Mouse (Mus musculus): Measurements from ENCODE around the gene Tspan4. TPM values are rescaled to one million over a fixed set of nuclear protein-coding genes. Genes with fewer than 3 reads are reported as not detected.

The Tspan4 gene
- polyA plus RNA-seq, 1 experiment from 2014 or later, result 47.7 TPM

DNA sequence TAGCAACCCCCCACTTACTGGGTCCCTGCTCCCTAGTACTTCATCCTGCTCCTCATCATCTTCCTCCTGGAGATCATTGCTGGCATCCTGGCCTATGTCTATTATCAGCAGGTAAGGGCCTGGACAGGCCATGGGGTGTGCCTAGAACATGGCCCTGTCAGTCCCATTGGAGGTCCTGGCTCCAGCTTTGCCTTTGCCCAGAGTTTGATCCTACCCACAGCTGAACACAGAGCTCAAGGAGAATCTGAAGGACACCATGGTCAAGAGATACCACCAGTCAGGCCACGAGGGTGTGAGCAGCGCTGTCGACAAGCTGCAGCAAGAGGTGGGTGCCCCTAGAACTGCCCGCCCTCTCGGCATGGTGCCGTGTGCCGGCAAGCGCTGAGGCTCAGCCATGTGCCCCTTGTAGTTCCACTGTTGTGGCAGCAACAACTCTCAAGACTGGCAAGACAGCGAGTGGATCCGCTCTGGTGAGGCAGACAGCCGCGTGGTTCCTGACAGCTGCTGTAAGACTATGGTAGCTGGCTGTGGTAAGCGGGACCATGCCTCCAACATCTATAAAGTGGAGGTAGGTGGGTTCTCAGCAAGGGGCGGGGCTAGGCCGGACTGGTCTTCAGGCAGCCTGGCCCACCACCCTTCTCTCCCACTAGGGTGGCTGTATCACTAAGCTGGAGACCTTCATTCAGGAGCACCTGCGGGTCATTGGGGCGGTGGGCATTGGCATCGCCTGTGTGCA is 5.0 kb upstream of the Tspan4 start:
- ATAC-seq (ENCODE audit: insufficient read depth), result no peak
- Histone ChIP-seq H3K9ac (no peak overlapping the region), H3K9me3 (replicated peaks) (no peaks in the 10 kb centered on the region), H3K4me3 (replicated peaks) (no peak overlapping the region), H3K27ac (replicated peaks) (peak overlapping the region; percentile 81; the same call in 1 of the 2 replicates), H3K27me3 (peaks cover 20% of the 10 kb centered on the region), H3K36me3 (replicated peaks) (peaks cover 41% of the 10 kb centered on the region), H3K4me2 (no peak overlapping the region), H3K4me1 (replicated peaks) (peaks cover 75% of the 10 kb centered on the region)
- 84% methylated on average over 18 of the region's 18 CpGs for WGBS (ENCODE audit: insufficient replicate concordance)

GRCm38 (mm10) chr7:141470637-141470944 is 4.4 kb upstream of the Tspan4 start:
- H3K4me3 ChIP-seq (replicated peaks), result no peak overlapping the region
- WGBS (ENCODE audit: insufficient replicate concordance), result 82% methylated on average over 10 of the region's 10 CpGs
- H3K9me3 ChIP-seq (replicated peaks), result no peaks in the 10 kb centered on the region
- peaks cover 73% of the 10 kb centered on the region for H3K4me1 ChIP-seq (replicated peaks)
- peaks cover 15% of the 10 kb centered on the region for H3K27me3 ChIP-seq
- no peak overlapping the region for H3K27ac ChIP-seq (replicated peaks)
- ATAC-seq (ENCODE audit: insufficient read depth), result no peak
- no peak overlapping the region for H3K4me2 ChIP-seq
- no peak overlapping the region for H3K9ac ChIP-seq
- H3K36me3 ChIP-seq (replicated peaks), result peaks cover 41% of the 10 kb centered on the region

DNA sequence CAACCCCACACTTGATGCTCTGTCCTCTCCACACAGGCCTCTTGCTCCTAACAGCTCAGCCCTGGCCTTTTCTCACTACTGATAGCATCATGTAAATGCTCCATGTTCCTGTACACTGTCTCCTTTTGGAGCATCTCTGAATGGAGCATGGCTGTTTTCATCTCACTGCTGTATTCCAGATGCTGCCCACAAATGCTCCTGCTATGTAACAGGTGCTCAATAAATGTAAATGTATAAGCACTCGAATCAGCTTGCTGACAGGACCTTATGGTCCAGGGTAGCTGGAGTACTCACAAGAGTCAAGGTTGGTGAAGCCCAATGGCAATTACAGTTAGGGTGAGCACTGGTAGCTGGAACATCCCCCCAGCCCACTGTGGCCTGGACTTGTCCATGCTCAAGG is 3.8 kb upstream of the Tspan4 start:
- ATAC-seq (ENCODE audit: insufficient read depth), result no peak
- Histone ChIP-seq H3K36me3 (replicated peaks) (peaks cover 41% of the 10 kb centered on the region), H3K4me2 (no peak overlapping the region), H3K4me1 (replicated peaks) (peaks cover 74% of the 10 kb centered on the region), H3K27me3 (peaks cover 8% of the 10 kb centered on the region), H3K9me3 (replicated peaks) (no peaks in the 10 kb centered on the region), H3K4me3 (replicated peaks) (no peak overlapping the region), H3K9ac (no peak overlapping the region), H3K27ac (replicated peaks) (no peak overlapping the region)
- WGBS (ENCODE audit: insufficient replicate concordance), result 76% methylated on average over 1 of the region's 1 CpGs

DNA sequence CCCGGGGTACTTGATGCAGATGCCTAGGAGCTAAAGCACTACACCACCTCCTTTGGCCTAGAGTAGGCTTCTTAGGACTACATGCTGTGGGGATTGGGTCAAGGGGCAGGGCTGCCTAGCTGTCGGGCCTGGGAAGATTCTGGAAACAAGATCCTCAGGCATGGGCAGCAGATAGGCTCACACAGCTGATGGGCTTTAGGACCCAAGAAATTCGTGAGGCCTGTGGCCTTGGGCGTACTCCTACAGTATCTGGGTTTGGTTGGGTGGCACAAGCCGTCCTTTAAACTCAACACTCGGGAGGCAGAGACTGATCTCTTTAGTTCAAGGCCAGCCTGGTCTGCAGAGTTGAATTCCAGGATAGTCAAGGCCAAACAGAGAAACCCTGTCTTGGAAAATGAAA is 2.8 kb upstream of the Tspan4 start:
- no peaks in the 10 kb centered on the region for H3K27me3 ChIP-seq
- ATAC-seq (ENCODE audit: insufficient read depth), result no peak
- H3K4me1 ChIP-seq (replicated peaks), result peaks cover 75% of the 10 kb centered on the region
- no peak overlapping the region for H3K4me2 ChIP-seq
- H3K36me3 ChIP-seq (replicated peaks), result peaks cover 41% of the 10 kb centered on the region
- H3K4me3 ChIP-seq (replicated peaks), result no peak overlapping the region
- H3K27ac ChIP-seq (replicated peaks), result no peak overlapping the region
- WGBS (ENCODE audit: insufficient replicate concordance), result 63% methylated on average over 6 of the region's 6 CpGs
- H3K9ac ChIP-seq, result no peak overlapping the region
- H3K9me3 ChIP-seq (replicated peaks), result no peaks in the 10 kb centered on the region

GRCm38 (mm10) chr7:141472763-141473162 is 2.3 kb upstream of the Tspan4 start:
- Histone ChIP-seq H3K36me3 (replicated peaks) (peaks cover 41% of the 10 kb centered on the region), H3K4me3 (replicated peaks) (no peak overlapping the region), H3K9me3 (replicated peaks) (no peaks in the 10 kb centered on the region), H3K27ac (replicated peaks) (no peak overlapping the region), H3K27me3 (no peaks in the 10 kb centered on the region), H3K4me1 (replicated peaks) (peaks cover 75% of the 10 kb centered on the region), H3K9ac (no peak overlapping the region), H3K4me2 (no peak overlapping the region)
- no peak for ATAC-seq (ENCODE audit: insufficient read depth)
- 75% methylated on average over 6 of the region's 6 CpGs for WGBS (ENCODE audit: insufficient replicate concordance)

GRCm38 (mm10) chr7:141474160-141474559 is 880 bp upstream of the Tspan4 start:
- no peak for ATAC-seq (ENCODE audit: insufficient read depth)
- 6% methylated on average over 5 of the region's 5 CpGs for WGBS (ENCODE audit: insufficient replicate concordance)
- peak overlapping the region; percentile 91; the same call in 1 of the 2 replicates for H3K27ac ChIP-seq (replicated peaks)

GRCm38 (mm10) chr7:141475805-141476158 is 742 bp downstream of the Tspan4 start:
- ATAC-seq (ENCODE audit: insufficient read depth), result no peak
- peaks cover 24% of the 10 kb centered on the region for H3K36me3 ChIP-seq (replicated peaks)
- H3K27ac ChIP-seq (replicated peaks), result peak overlapping the region; percentile 91
- under 1% methylated on average over 12 of the region's 12 CpGs for WGBS (ENCODE audit: insufficient replicate concordance)
- H3K4me3 ChIP-seq (replicated peaks), result peak overlapping the region; percentile 74
- H3K27me3 ChIP-seq, result peaks cover 5% of the 10 kb centered on the region
- H3K9me3 ChIP-seq (replicated peaks), result no peaks in the 10 kb centered on the region
- peak overlapping the region; percentile 99 for H3K4me2 ChIP-seq
- H3K4me1 ChIP-seq (replicated peaks), result peaks cover 63% of the 10 kb centered on the region
- H3K9ac ChIP-seq, result peak overlapping the region; percentile 81

More at GRCm38 (mm10) chr7:141474160-141474559, 880 bp upstream of the Tspan4 start:
- H3K4me3 ChIP-seq (replicated peaks), result peak overlapping the region; percentile 74
- H3K36me3 ChIP-seq (replicated peaks), result peaks cover 40% of the 10 kb centered on the region
- peak overlapping the region; percentile 99 for H3K4me2 ChIP-seq
- peak overlapping the region; percentile 81 for H3K9ac ChIP-seq
- peaks cover 70% of the 10 kb centered on the region for H3K4me1 ChIP-seq (replicated peaks)
- H3K9me3 ChIP-seq (replicated peaks), result no peaks in the 10 kb centered on the region
- H3K27me3 ChIP-seq, result no peaks in the 10 kb centered on the region

GRCm38 (mm10) chr7:141476226-141476980 is 1.4 kb downstream of the Tspan4 start:
- Histone ChIP-seq H3K4me1 (replicated peaks) (peaks cover 70% of the 10 kb centered on the region), H3K36me3 (replicated peaks) (peaks cover 18% of the 10 kb centered on the region), H3K27ac (replicated peaks) (peak overlapping the region; percentile 91), H3K4me2 (peak overlapping the region; percentile 99), H3K9me3 (replicated peaks) (no peaks in the 10 kb centered on the region), H3K9ac (peak overlapping the region; percentile 81), H3K27me3 (peaks cover 12% of the 10 kb centered on the region), H3K4me3 (replicated peaks) (peak overlapping the region; percentile 74)
- WGBS (ENCODE audit: insufficient replicate concordance), result under 1% methylated on average over 17 of the region's 17 CpGs
- peak; percentile 43 for ATAC-seq (ENCODE audit: insufficient read depth)

DNA sequence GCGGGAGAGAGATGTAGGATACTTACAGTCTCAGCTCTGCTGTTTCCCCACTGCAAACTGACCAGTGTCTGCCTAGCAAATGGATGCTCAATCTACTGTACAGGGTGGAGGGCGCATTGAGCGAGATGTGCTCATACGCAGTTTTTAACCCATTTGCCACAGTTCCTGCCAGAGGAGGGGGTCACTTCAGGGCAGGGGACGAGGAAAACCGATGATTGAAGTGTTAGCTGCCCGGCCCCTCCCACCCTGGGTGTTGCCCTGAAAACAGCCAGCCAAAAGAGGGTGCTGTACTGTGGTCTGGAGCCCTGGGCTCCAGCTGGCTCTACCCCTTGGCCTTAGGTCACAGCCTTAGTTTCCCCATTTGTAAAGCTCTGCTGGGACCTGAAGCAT is 1.9 kb downstream of the Tspan4 start:
- Histone ChIP-seq H3K9me3 (replicated peaks) (no peaks in the 10 kb centered on the region), H3K4me2 (peak overlapping the region; percentile 99), H3K9ac (no peak overlapping the region), H3K4me1 (replicated peaks) (peaks cover 75% of the 10 kb centered on the region), H3K4me3 (replicated peaks) (peak overlapping the region; percentile 74), H3K36me3 (replicated peaks) (peaks cover 13% of the 10 kb centered on the region), H3K27me3 (peaks cover 17% of the 10 kb centered on the region), H3K27ac (replicated peaks) (peak overlapping the region; percentile 91)
- WGBS (ENCODE audit: insufficient replicate concordance), result 3% methylated on average over 7 of the region's 7 CpGs
- peak; percentile 6; the same call in 1 of the 2 replicates for ATAC-seq (ENCODE audit: insufficient read depth)

- no peak for ATAC-seq (ENCODE audit: insufficient read depth)
- Histone ChIP-seq H3K36me3 (replicated peaks) (peaks cover 6% of the 10 kb centered on the region), H3K4me3 (replicated peaks) (no peak overlapping the region), H3K27me3 (peaks cover 25% of the 10 kb centered on the region), H3K9me3 (replicated peaks) (no peaks in the 10 kb centered on the region), H3K27ac (replicated peaks) (peak overlapping the region; percentile 91), H3K4me2 (peak overlapping the region; percentile 99), H3K9ac (no peak overlapping the region), H3K4me1 (replicated peaks) (peaks cover 77% of the 10 kb centered on the region)
- WGBS (ENCODE audit: insufficient replicate concordance), result 14% methylated on average over 4 of the region's 4 CpGs
These were observed 2.7 kb downstream of the Tspan4 start for GRCm38 (mm10) chr7:141477578-141478269.

GRCm38 (mm10) chr7:141478270-141478748 is 3.3 kb downstream of the Tspan4 start:
- Histone ChIP-seq H3K27ac (replicated peaks) (peak overlapping the region; percentile 91; the same call in 1 of the 2 replicates), H3K4me3 (replicated peaks) (no peak overlapping the region), H3K27me3 (peaks cover 31% of the 10 kb centered on the region), H3K9me3 (replicated peaks) (no peaks in the 10 kb centered on the region), H3K4me2 (peak overlapping the region; percentile 99; the same call in 1 of the 2 replicates), H3K36me3 (replicated peaks) (0 out of 2 replicates have a peak, but pooled peaks cover 2% of the 10 kb centered on the region), H3K4me1 (replicated peaks) (peaks cover 75% of the 10 kb centered on the region), H3K9ac (no peak overlapping the region)
- 12% methylated on average over 5 of the region's 5 CpGs for WGBS (ENCODE audit: insufficient replicate concordance)
- ATAC-seq (ENCODE audit: insufficient read depth), result no peak

Measured in liver, embryonic 15.5 days (tissue).